Mouse (Mus musculus) WW6 (cell line): ENCODE data around the gene Mdm2.
A peak's percentile ranks its signal among the peaks of the same experiment; 100 is the strongest.
"Not testable (repeated sequence)": the region's sequence is repeated elsewhere in the genome, so short reads cannot be mapped to it uniquely, and the experiment has no call there.

Source experiments
- DNase-seq: peaks from one replicate; pipeline ENCODE4 v3.0.0-alpha.2; 2013; ENCODE audit warnings: low read depth, low spot score

Gene Mdm2

GRCm38 (mm10) chr10:117710604-117711141, at the start of gene Mdm2:
Gene Mdm2 (minus strand): TSS chr10:117710758.
- peak; percentile 67 for DNase-seq

- no peak for DNase-seq
These were observed 49.5 kb upstream of the Mdm2 start for GRCm38 (mm10) chr10:117759844-117760630.

- no peak for DNase-seq
These were observed 48.5 kb upstream of the Mdm2 start for GRCm38 (mm10) chr10:117758749-117759727.

- not testable (repeated sequence) for DNase-seq
These were observed 47.8 kb upstream of the Mdm2 start for GRCm38 (mm10) chr10:117758344-117758743.

- DNase-seq: no peak
These were observed 47.3 kb upstream of the Mdm2 start for GRCm38 (mm10) chr10:117757796-117758342.

GRCm38 (mm10) chr10:117757259-117757658, 46.7 kb upstream of the Mdm2 start:
- no peak for DNase-seq

- DNase-seq: no peak
These were observed 46.2 kb upstream of the Mdm2 start for GRCm38 (mm10) chr10:117756784-117757183.

- DNase-seq: no peak
These were observed 45.4 kb upstream of the Mdm2 start for GRCm38 (mm10) chr10:117755799-117756467.

- no peak for DNase-seq
These were observed 44.7 kb upstream of the Mdm2 start for GRCm38 (mm10) chr10:117755086-117755798.

GRCm38 (mm10) chr10:117754609-117754940, 44.0 kb upstream of the Mdm2 start:
- no peak for DNase-seq

- no peak for DNase-seq
These were observed 43.4 kb upstream of the Mdm2 start for GRCm38 (mm10) chr10:117753711-117754608.

- DNase-seq: no peak
These were observed 42.5 kb upstream of the Mdm2 start for GRCm38 (mm10) chr10:117752851-117753647.

GRCm38 (mm10) chr10:117752304-117752821, 41.8 kb upstream of the Mdm2 start:
- no peak for DNase-seq

- no peak for DNase-seq
These were observed 41.2 kb upstream of the Mdm2 start for GRCm38 (mm10) chr10:117751744-117752143.

- DNase-seq: no peak
These were observed 40.7 kb upstream of the Mdm2 start for GRCm38 (mm10) chr10:117751282-117751610.

- DNase-seq: no peak
These were observed 40.1 kb upstream of the Mdm2 start for GRCm38 (mm10) chr10:117750529-117751281.

GRCm38 (mm10) chr10:117749787-117750343, 39.3 kb upstream of the Mdm2 start:
- DNase-seq: no peak
